Mouse (Mus musculus): Measurements from ENCODE around the gene Lce1g. TPM values are rescaled to one million over a fixed set of nuclear protein-coding genes. Genes with fewer than 3 reads are reported as not detected.

Lce1g gene
- polyA plus RNA-seq, 1 experiment from 2014 or later = not detected

Other genes starting within 250 kb of the Lce1g start
- not detected in 2 replicates for gene 2310046K23Rik, start 217.8 kb downstream of the Lce1g start, polyA plus RNA-seq (2015; fragmentation: Nextera tagmentation; extraction: Ambion mirVana)
- 0.22 and 0.61 TPM in 2 replicates for gene Ivl, start 178.6 kb downstream of the Lce1g start, polyA plus RNA-seq (2015; fragmentation: Nextera tagmentation; extraction: Ambion mirVana)
- gene Smcp, start 163.3 kb downstream of the Lce1g start, polyA plus RNA-seq (2015; fragmentation: Nextera tagmentation; extraction: Ambion mirVana) = not detected in 2 replicates
- gene 2210017I01Rik, start 144.8 kb downstream of the Lce1g start, polyA plus RNA-seq (2015; fragmentation: Nextera tagmentation; extraction: Ambion mirVana) = not detected in 2 replicates
- not detected in 2 replicates for gene Lce6a, start 130.7 kb downstream of the Lce1g start, polyA plus RNA-seq (2015; fragmentation: Nextera tagmentation; extraction: Ambion mirVana)
- not detected in 2 replicates for gene Lce1a1, start 104.0 kb downstream of the Lce1g start, polyA plus RNA-seq (2015; fragmentation: Nextera tagmentation; extraction: Ambion mirVana)
- gene Lce1b, start 95.4 kb downstream of the Lce1g start, polyA plus RNA-seq (2015; fragmentation: Nextera tagmentation; extraction: Ambion mirVana) = not detected in 2 replicates
- not detected in 2 replicates for gene Lce1a2, start 82.0 kb downstream of the Lce1g start, polyA plus RNA-seq (2015; fragmentation: Nextera tagmentation; extraction: Ambion mirVana)
- gene Lce1c, start 73.1 kb downstream of the Lce1g start, polyA plus RNA-seq (2015; fragmentation: Nextera tagmentation; extraction: Ambion mirVana) = not detected in 2 replicates
- gene Lce1d, start 65.1 kb downstream of the Lce1g start, polyA plus RNA-seq (2015; fragmentation: Nextera tagmentation; extraction: Ambion mirVana) = not detected in 2 replicates
- not detected in 2 replicates for gene Lce1e, start 43.3 kb downstream of the Lce1g start, polyA plus RNA-seq (2015; fragmentation: Nextera tagmentation; extraction: Ambion mirVana)
- gene Lce1f, start 32.0 kb downstream of the Lce1g start, polyA plus RNA-seq (2015; fragmentation: Nextera tagmentation; extraction: Ambion mirVana) = not detected in 2 replicates
- not detected in 2 replicates for gene Gm38119, start 13.2 kb downstream of the Lce1g start, polyA plus RNA-seq (2015; fragmentation: Nextera tagmentation; extraction: Ambion mirVana)
- not detected in 2 replicates for gene Lce1h, start 12.7 kb upstream of the Lce1g start, polyA plus RNA-seq (2015; fragmentation: Nextera tagmentation; extraction: Ambion mirVana)
- not detected in 2 replicates for gene Lce1i, start 26.6 kb upstream of the Lce1g start, polyA plus RNA-seq (2015; fragmentation: Nextera tagmentation; extraction: Ambion mirVana)
- not detected in 2 replicates for gene Lce1j, start 38.2 kb upstream of the Lce1g start, polyA plus RNA-seq (2015; fragmentation: Nextera tagmentation; extraction: Ambion mirVana)
- not detected in 2 replicates for gene Lce1k, start 55.6 kb upstream of the Lce1g start, polyA plus RNA-seq (2015; fragmentation: Nextera tagmentation; extraction: Ambion mirVana)
- gene Kprp, start 74.9 kb upstream of the Lce1g start, polyA plus RNA-seq (2015; fragmentation: Nextera tagmentation; extraction: Ambion mirVana) = not detected in 2 replicates
- gene Lce1l, start 98.9 kb upstream of the Lce1g start, polyA plus RNA-seq (2015; fragmentation: Nextera tagmentation; extraction: Ambion mirVana) = not detected in 2 replicates
- not detected in 2 replicates for gene 2310050C09Rik, start 117.9 kb upstream of the Lce1g start, polyA plus RNA-seq (2015; fragmentation: Nextera tagmentation; extraction: Ambion mirVana)
- gene Lce3a, start 173.9 kb upstream of the Lce1g start, polyA plus RNA-seq (2015; fragmentation: Nextera tagmentation; extraction: Ambion mirVana) = not detected in 2 replicates
- gene Lce3b, start 180.6 kb upstream of the Lce1g start, polyA plus RNA-seq (2015; fragmentation: Nextera tagmentation; extraction: Ambion mirVana) = not detected in 2 replicates
- not detected in 2 replicates for gene Lce3c, start 192.1 kb upstream of the Lce1g start, polyA plus RNA-seq (2015; fragmentation: Nextera tagmentation; extraction: Ambion mirVana)
- not detected in 2 replicates for gene Lce3d, start 205.1 kb upstream of the Lce1g start, polyA plus RNA-seq (2015; fragmentation: Nextera tagmentation; extraction: Ambion mirVana)
- not detected in 2 replicates for gene Lce3e, start 214.7 kb upstream of the Lce1g start, polyA plus RNA-seq (2015; fragmentation: Nextera tagmentation; extraction: Ambion mirVana)
- not detected in 2 replicates for gene Lce3f, start 239.9 kb upstream of the Lce1g start, polyA plus RNA-seq (2015; fragmentation: Nextera tagmentation; extraction: Ambion mirVana)